Mouse (Mus musculus): ENCODE measurements at regions not wholly inside any gene's neighbourhood (a gene's known extent, or its start where the extent isn't known, plus 50 kb on each side); places are given as distances from the start of the nearest gene placed in this dataset.

DNA sequence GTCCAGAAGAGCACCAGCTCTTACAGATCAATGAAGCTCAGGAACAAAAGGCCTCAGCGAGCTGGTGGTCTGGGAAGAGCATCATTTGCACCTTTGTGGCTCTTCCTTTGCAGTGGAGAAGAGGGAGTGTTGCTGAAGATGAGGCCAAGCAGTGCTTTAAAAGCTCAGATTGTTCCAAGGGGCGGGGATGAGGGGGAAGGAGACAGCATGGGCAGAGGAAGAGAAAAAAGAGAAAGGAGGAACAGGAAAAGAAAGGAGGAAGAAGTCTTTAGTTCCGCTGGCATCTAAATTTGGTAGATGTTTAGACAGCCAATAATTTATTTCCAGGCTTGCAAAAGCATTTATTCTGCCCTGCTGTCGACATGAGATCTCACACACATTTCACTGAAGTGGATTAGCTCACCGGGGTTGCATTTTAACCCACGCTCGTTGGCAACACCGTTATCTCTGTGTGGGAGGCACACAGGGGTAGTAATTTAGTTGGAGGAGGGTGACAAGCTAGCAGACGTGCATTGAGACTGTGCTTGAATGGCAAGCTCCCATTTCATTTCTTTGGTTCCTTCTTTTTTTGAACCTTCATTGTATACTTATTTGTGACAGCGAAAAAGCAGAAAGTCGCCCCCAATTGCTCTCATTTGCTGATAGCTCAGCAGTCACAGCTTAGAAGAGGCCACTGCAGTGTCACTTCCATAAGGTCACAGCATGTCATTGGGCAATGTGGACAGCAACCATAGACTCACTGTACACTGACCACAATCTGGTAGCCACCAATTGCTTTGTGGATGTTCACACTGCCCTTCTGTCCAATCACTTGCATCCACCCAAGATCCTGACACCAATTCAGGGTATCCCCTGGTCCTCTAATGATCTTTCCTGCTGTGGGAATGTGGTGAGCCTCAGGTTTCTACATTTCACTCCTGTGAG lies 128.2 kb upstream of the Atp1b1 start:
- ATAC-seq: no peak
- ChIA-PET CTCF (interaction anchor here (1.0 to 1.3 kb wide), 2 partner anchors 8 to 10 kb away, joined by 3 to 4 read pairs; no protein-coding TSS in a partner anchor), POLR2A (no interaction called here)
- in situ Hi-C loops (cut with MboI; ENCODE audit: low pct_unique_long_range_greater_than_20kb): no loop called here
- DNase-seq (ENCODE audit: low read depth, low spot score): no peak
- TF ChIP-seq CTCF (IDR thresholded peaks at IDR 0.05): no peak
- no peaks in the 10 kb centered on the region for H3K27me3 ChIP-seq

- DNase-seq (ENCODE audit: low read depth, low spot score) (no peak), ATAC-seq (no peak)
- in situ Hi-C loops (cut with MboI; ENCODE audit: low pct_unique_long_range_greater_than_20kb): no loop called here
- POLR2A ChIA-PET: no interaction called here
- H3K27me3 ChIP-seq: no peaks in the 10 kb centered on the region
- CTCF ChIA-PET: interaction anchor here (1.0 to 1.5 kb wide), 4 partner anchors 9 to 18 kb away, joined by 3 read pairs; no protein-coding TSS in a partner anchor
- no peak for TF ChIP-seq CTCF (IDR thresholded peaks at IDR 0.05)
These were observed 118.8 kb upstream of the Atp1b1 start for GRCm38 (mm10) chr1:164576856-164577489.

- TF ChIP-seq CTCF (IDR thresholded peaks at IDR 0.05): no peak
- ChIA-PET POLR2A (interaction anchor here (0.6 kb wide), 1 partner anchor 8 kb away, joined by 3 read pairs; no protein-coding TSS in a partner anchor), CTCF (interaction anchor here (1.6 kb wide), 2 partner anchors 9 to 19 kb away, joined by 5 read pairs; no protein-coding TSS in a partner anchor)
- no peak for ATAC-seq
- no peaks in the 10 kb centered on the region for H3K27me3 ChIP-seq
- DNase-seq (ENCODE audit: low read depth, low spot score): no peak
- in situ Hi-C loops (cut with MboI; ENCODE audit: low pct_unique_long_range_greater_than_20kb): no loop called here
These were observed 115.5 kb upstream of the Atp1b1 start for GRCm38 (mm10) chr1:164573639-164574038.

DNA sequence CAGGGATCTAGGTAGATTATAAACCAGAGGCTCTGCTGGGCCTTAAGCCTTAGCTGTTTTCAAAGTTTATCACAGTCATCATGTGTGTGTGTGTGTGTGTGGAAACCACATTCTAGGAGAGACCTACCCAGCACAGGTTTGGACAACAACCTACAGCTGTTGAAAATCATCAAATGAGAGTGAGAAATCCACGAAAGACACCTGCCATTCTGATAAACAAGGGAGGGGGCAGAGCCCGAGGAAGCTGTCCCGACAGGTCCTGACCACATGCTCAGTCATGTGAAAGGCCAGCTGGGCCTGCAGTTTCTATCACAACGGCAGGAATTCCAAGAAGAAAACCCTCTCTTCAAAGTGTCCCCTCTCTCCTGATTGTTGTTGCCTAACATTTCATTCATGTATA lies 114.0 kb upstream of the Atp1b1 start:
- TF ChIP-seq CTCF (IDR thresholded peaks at IDR 0.05): no peak
- ChIA-PET CTCF (interaction anchor here (0.9 to 1.6 kb wide), 3 partner anchors 9 to 21 kb away, joined by 3 to 5 read pairs (median 4); no protein-coding TSS in a partner anchor), POLR2A (no interaction called here)
- H3K27me3 ChIP-seq: no peaks in the 10 kb centered on the region
- no peak for ATAC-seq
- in situ Hi-C loops (cut with MboI; ENCODE audit: low pct_unique_long_range_greater_than_20kb): no loop called here
- no peak for DNase-seq (ENCODE audit: low read depth, low spot score)

GRCm38 (mm10) chr1:164571496-164572078 lies 113.4 kb upstream of the Atp1b1 start:
- no peak for ATAC-seq
- in situ Hi-C loops (cut with MboI; ENCODE audit: low pct_unique_long_range_greater_than_20kb): no loop called here
- no peak for DNase-seq (ENCODE audit: low read depth, low spot score)
- no peaks in the 10 kb centered on the region for H3K27me3 ChIP-seq
- ChIA-PET POLR2A (no interaction called here), CTCF (interaction anchor here (0.9 to 1.6 kb wide), 2 partner anchors 9 to 17 kb away, joined by 3 to 4 read pairs; no protein-coding TSS in a partner anchor)
- TF ChIP-seq CTCF (IDR thresholded peaks at IDR 0.05): no peak

GRCm38 (mm10) chr1:164564847-164565246 lies 106.7 kb upstream of the Atp1b1 start:
- DNase-seq (ENCODE audit: low read depth, low spot score): no peak
- no peak for ATAC-seq
- CTCF ChIA-PET: interaction anchor here (1.1 to 1.3 kb wide), 4 partner anchors 9 to 26 kb away, joined by 3 to 5 read pairs (median 4); no protein-coding TSS in a partner anchor
- no peaks in the 10 kb centered on the region for H3K27me3 ChIP-seq
- in situ Hi-C loops (cut with MboI; ENCODE audit: low pct_unique_long_range_greater_than_20kb): no loop called here
- POLR2A ChIA-PET: interaction anchor here (0.7 kb wide), 1 partner anchor 9 kb away, joined by 3 read pairs; no protein-coding TSS in a partner anchor
- no peak for TF ChIP-seq CTCF (IDR thresholded peaks at IDR 0.05)

GRCm38 (mm10) chr1:164559546-164560228 lies 101.5 kb upstream of the Atp1b1 start:
- DNase-seq (ENCODE audit: low read depth, low spot score) (no peak), ATAC-seq (no peak)
- in situ Hi-C loops (cut with MboI; ENCODE audit: low pct_unique_long_range_greater_than_20kb): no loop called here
- ChIA-PET CTCF (interaction anchor here (1.4 kb wide), 1 partner anchor 14 kb away, joined by 3 read pairs; no protein-coding TSS in a partner anchor), POLR2A (no interaction called here)
- TF ChIP-seq CTCF (IDR thresholded peaks at IDR 0.05): no peak
- H3K27me3 ChIP-seq: no peaks in the 10 kb centered on the region

DNA sequence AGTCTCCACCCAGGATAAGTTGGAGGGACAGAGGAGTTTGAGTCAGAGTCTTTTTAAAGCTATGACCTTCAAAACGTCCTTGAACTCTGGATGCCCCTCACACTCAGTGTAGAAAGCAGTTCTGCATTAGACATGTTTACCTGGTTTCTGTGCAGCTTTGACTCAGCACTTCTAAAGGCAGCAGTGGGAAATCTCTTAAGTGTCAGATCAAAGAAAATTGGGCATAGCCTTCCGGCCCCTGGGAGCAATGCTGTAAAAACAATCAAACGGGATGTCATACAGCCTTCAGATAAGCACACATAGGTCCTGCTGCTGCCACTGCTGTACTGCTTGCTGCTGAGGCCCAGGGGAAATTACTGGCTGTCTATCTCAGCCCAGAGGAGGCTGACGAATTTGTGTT lies 94.5 kb upstream of the Atp1b1 start:
- no peak for ATAC-seq
- in situ Hi-C loops (cut with MboI; ENCODE audit: low pct_unique_long_range_greater_than_20kb): no loop called here
- no peak for DNase-seq (ENCODE audit: low read depth, low spot score)
- no peaks in the 10 kb centered on the region for H3K27me3 ChIP-seq
- no peak for TF ChIP-seq CTCF (IDR thresholded peaks at IDR 0.05)
- POLR2A ChIA-PET: no interaction called here
- CTCF ChIA-PET: no interaction called here

DNA sequence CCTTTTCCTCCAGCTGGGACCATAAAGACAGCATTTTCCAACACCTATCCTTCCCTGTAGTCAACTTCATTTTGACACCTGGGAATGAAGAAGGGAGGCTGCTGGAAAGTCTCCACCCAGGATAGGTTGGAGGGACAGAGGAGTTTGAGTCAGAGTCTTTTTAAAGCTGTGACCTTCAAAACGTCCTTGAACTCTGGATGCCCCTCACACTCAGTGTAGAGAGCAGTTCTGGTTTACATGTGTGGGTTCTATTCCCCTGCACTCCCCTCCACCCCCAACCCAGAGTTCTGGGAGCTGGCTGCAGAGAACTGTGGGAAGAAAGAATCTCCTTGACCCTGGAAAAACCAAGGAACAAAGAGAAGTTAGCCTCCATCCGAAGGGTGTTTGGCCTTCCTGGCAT lies 92.9 kb upstream of the Atp1b1 start:
- POLR2A ChIA-PET: interaction anchor here (1.2 kb wide), 1 partner anchor 93 kb away, joined by 3 read pairs; the partner anchor contains the start of gene Atp1b1
- DNase-seq (ENCODE audit: low read depth, low spot score) (no peak), ATAC-seq (no peak)
- in situ Hi-C loops (cut with MboI; ENCODE audit: low pct_unique_long_range_greater_than_20kb): no loop called here
- CTCF ChIA-PET: no interaction called here
- TF ChIP-seq CTCF (IDR thresholded peaks at IDR 0.05): no peak
- H3K27me3 ChIP-seq: no peaks in the 10 kb centered on the region

DNA sequence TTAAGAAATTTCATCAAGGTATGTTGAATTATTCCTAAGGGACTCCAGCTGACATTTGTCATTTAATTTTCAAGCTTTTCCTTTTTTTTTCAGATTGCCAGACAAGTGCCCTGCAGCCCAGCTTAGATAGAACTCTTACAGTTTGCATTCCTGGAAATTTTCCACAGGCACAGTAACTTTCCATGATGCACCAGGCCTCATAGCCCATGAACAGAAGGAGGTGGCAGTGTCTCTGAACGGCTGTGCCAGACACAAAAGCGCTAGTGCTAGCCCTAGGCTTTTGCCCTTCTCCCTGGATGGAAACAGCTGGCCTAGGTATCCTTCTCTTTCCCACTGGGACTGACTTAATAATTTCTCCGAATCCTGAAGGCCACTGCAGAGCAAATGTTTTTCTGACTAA lies 92.4 kb upstream of the Atp1b1 start:
- ATAC-seq (no peak), DNase-seq (ENCODE audit: low read depth, low spot score) (no peak)
- in situ Hi-C loops (cut with MboI; ENCODE audit: low pct_unique_long_range_greater_than_20kb): no loop called here
- TF ChIP-seq CTCF (IDR thresholded peaks at IDR 0.05): no peak
- ChIA-PET CTCF (no interaction called here), POLR2A (interaction anchor here (1.2 kb wide), 1 partner anchor 93 kb away, joined by 3 read pairs; the partner anchor contains the start of gene Atp1b1)
- no peaks in the 10 kb centered on the region for H3K27me3 ChIP-seq

All from Patski (cell line).